Mouse (Mus musculus) 416B (cell line): Measurements from ENCODE around the gene Pyy.

Experiments used
- DNase-seq: peaks from one replicate; pipeline ENCODE4 v3.0.0; 2011; ENCODE audit warnings: low read depth

Gene Pyy

DNA sequence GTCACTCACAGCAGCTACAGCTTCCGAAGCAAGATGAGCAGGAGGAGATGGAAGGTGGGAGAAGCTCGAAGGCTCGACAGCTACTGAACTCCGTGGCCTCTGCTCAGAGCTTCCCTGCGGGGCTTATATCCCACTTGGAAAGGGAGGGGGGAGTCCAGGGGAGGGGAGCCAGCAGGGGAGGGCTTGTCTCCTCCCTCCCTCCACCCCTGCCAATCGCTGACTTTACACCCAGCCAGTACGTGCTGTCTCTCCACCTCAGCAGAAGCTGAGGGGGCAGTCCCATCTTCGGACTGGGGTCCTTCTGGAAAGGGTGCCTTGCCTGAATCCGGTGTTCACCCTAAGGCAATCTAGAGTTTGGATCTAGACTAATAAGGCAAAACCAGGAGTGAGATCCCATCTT lies at the start of gene Pyy:
Gene Pyy (minus strand): TSS at position 101 of the 400 bp plus-strand sequence.
- no peak for DNase-seq

GRCm38 (mm10) chr11:102156786-102157089 lies 49.1 kb upstream of the Pyy start:
- DNase-seq: no peak

- peak; percentile 96 for DNase-seq
Observed at GRCm38 (mm10) chr11:102156039-102156785, 48.6 kb upstream of the Pyy start, which contains the start of gene Tmem101. Tmem101 (minus strand) TSS chr11:102156404.

GRCm38 (mm10) chr11:102147213-102147989 lies 39.8 kb upstream of the Pyy start:
- no peak for DNase-seq

DNA sequence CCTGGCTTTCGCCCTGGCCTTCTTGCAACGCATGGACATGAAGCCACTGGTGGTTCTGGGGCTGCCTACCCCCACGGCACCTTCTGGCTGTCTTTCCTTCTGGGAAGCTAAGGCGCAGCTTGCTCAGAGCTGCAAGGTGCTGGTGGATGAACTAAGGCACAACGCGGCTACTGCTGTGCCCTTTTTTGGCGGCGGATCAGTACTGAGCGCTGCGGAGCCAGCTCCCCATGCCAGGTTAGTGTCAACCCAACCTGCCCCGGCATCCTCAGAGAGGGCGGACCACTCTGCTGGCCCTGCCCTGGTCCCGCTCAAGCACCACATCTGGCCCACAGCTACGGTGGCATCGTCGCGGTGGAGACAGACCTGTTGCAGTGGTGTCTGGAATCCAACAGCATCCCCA lies 38.9 kb upstream of the Pyy start:
- no peak for DNase-seq

DNA sequence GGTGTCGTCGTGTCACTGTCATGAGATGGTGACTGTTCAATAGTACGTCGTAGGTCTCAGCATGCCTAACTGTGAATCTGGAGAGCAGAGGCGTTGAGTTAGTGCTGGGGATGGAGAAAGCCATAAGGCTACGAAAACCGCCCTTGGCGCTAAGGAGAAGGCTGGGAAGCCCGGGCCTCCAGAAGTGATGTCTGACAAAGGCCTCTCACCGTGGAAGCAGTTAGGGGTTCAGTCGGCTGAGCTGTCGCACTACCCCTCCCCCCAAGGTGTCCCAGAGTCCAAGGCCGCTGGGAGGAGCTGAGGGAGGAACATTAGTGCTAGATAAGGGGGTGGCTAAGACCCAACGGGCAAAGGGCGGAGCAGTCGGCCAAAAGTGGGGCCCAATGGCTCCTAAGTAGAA lies 38.4 kb upstream of the Pyy start:
- no peak for DNase-seq

- DNase-seq: no peak
Observed at GRCm38 (mm10) chr11:102145471-102146001, 37.9 kb upstream of the Pyy start, which contains the start of gene Nags. Nags (plus strand) TSS chr11:102145513.

DNA sequence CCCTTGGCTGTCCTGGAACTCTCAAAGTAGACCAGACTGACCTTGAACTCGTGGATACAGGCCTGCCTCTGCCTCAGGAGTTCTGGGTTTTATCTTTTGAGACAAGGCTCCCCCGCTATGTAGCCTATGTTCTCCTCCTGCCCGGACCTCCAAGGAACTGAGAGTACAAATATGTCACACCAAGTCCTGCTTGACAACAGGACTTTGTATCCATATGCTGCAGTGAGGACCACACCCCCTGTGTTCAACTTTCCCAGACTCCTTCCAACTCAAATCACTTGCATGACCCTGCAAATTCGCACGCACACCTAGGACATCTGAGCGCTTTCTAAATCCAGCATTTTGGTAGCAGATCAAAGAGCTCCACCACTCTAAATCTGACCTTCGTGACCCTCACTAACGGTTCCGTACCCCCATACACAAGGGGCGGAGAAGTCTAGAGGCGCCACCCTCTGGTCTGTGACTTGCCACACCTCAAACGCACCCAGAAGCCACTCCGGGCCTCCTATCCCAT lies 37.4 kb upstream of the Pyy start:
- no peak for DNase-seq

DNA sequence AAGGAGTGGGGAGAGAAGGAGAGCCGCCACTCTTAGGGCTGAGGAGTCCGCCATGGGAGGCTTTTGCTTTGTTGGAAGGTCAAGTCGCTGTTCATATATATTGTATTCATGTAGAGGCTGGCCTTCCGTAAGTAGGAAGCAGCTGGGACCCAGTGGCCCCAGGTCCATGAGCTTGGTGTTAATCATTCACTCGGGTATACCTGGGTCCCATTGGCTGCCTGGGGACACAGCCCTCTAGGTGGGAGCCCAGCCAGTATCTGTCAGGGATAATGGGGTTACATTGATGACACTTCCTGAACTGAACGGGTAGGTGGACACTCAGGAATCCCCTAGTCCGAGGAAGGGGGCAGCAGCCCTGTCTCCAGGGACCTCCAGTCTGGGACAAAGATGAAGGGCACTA lies 34.7 kb upstream of the Pyy start:
- DNase-seq: no peak

- peak; percentile 77 for DNase-seq
Observed at GRCm38 (mm10) chr11:102140508-102140907, 32.9 kb upstream of the Pyy start.

- DNase-seq: peak; percentile 77
Observed at GRCm38 (mm10) chr11:102138447-102138740, 30.8 kb upstream of the Pyy start.

GRCm38 (mm10) chr11:102137625-102138446 lies 30.2 kb upstream of the Pyy start:
- peak; percentile 73 for DNase-seq

DNA sequence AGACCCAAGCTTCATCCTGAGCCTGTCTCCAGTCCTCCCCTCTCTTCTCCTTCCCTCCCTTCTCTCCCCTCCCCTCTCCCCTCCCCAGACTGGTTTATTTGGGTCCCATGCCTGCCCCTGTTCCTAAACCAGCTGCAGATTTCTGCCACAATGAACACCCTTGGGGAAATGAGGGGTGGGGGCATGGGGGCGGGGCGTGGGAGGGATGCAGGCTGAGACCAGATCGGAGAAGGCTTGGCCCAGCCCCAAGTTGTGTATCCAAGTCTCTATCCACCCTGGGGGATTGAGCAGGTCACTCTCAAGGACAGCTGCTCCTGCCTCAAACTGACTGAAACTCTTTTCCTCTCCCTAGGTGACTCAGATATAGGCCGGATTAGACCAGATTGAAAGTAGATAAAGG lies 26.9 kb upstream of the Pyy start:
- DNase-seq: no peak

DNA sequence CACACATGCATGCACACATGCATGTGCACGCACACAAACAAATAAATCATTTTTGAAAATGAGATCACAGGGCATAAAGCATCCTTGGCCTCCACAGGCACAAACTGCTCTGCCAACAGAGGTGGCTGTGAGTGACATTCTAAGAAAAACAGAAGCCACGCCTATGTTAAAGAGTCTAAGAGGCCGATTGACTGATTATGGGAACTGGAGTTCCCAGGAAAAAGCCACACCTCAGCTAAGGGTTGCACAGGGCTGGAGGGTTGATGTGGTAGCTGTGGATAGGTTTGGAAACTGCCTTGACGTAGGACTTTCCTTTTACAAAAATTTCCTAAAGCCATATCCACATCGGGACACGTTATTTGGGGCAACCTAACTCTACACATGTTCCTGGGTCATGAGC lies 9.8 kb upstream of the Pyy start:
- DNase-seq: no peak

- no peak for DNase-seq
Observed at GRCm38 (mm10) chr11:102116241-102116640, 8.6 kb upstream of the Pyy start.

GRCm38 (mm10) chr11:102111576-102111975 lies 3.9 kb upstream of the Pyy start:
- DNase-seq: no peak

GRCm38 (mm10) chr11:102106911-102107310 lies 721 bp downstream of the Pyy start:
- no peak for DNase-seq

DNA sequence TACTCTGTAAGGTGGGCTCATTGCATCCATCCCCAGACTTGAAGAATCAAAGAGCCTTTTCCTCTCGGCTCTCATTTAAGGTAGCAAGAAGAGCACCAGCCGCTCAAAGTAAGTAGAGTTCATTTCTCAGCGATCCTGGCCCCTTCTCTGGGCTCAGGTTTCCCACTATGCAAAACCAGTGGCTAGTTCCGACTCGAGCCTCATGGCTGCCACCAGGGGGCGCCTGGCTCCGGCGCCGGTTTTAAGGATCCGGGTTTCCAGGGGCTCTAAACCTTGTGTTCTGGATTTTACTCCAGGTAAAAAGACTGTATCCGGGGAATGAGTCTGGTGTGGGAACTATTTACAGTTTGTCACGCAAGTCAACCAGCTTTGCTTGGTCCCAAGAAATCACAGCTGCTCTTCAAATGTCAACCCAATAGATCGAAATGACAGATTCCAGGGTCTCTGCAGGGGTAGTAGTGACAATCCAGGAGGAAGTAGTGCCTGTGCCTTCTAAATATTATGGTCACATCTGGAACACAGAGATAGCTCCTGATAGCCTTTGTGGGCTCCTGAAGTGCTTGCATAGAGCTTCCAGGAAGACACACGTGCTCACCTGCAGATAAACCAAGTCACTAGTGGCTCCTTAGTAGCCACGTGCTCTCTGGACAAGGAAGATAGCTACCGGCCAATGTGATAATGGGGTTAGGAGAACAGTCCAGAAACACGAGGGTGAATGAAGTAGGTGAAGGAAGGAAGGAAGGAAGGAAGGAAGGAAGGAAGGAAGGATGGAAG lies 5.0 kb downstream of the Pyy start:
- peak; percentile 60 for DNase-seq

DNA sequence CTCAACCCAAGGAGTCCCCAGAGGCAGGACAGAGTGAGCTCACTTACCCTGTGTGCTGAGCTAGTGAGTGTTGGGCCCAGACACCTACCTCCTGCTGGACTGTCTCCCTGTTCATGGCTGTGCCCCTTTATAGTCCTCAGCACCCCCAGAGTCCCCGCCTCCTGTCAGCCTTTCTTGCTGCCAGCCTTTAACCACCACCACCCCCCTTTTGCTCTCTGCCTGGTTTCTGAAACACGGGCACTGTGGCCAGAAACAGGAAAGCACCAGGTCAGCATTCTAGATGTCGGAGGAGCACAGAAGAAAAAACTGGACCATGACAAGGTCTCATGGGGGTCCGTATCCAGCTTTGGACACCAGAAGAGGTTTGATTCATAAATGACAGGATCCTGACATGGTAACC lies 6.4 kb downstream of the Pyy start, which contains the start of gene Ppy:
Gene Ppy (minus strand): TSS at position 101 of the 400 bp plus-strand sequence.
- no peak for DNase-seq

GRCm38 (mm10) chr11:102096887-102097391 lies 10.7 kb downstream of the Pyy start:
- peak; percentile 85 for DNase-seq

GRCm38 (mm10) chr11:102096446-102096845 lies 11.2 kb downstream of the Pyy start:
- DNase-seq: no peak
